Mouse (Mus musculus) MEL (cell line): ENCODE measurements around the gene Hagh. TPM values are rescaled to one million over a fixed set of nuclear protein-coding genes. Genes with fewer than 3 reads are reported as not detected.

Source experiments
- DNase-seq: peaks from one replicate; pipeline ENCODE4 v3.0.0; 2011; ENCODE audit warnings: low read depth, low spot score
- H3K27ac ChIP-seq: 2 replicates; pipeline ENCODE4 v1.5.1; 2012; ENCODE audit warnings: low read depth, mild to moderate bottlenecking, control low read depth, low read length, moderate library complexity; ENCODE audit not compliant: control insufficient read depth
- H3K27me3 ChIP-seq, 2 experiments: fragments of 150-350 bp in 1 of 2; sonication (generic) in 1 of 2; 2 replicates each; pipeline ENCODE4 v1.6.1; 2012; ENCODE audit warnings: low read length in 2 of 2, mild to moderate bottlenecking in 2 of 2, improper control_type of control experiment in 1 of 2, moderate library complexity in 1 of 2; ENCODE audit not compliant: insufficient read depth in 2 of 2, control insufficient read depth in 1 of 2
- H3K36me3 ChIP-seq, 2 experiments: 2 replicates each; pipeline ENCODE4 v1.6.1; 2012 to 2014; ENCODE audit warnings: low read length in 2 of 2, improper control_type of control experiment in 1 of 2, inconsistent platforms in 1 of 2, mild to moderate bottlenecking in 1 of 2; ENCODE audit not compliant: insufficient read depth in 2 of 2, control insufficient read depth in 1 of 2
- H3K4me1 ChIP-seq, 2 experiments: fragments of 150-350 bp in 1 of 2; sonication (generic) in 1 of 2; 2 replicates each; pipeline ENCODE4 v1.6.1; 2012; ENCODE audit warnings: low read length in 2 of 2, improper control_type of control experiment in 1 of 2, mild to moderate bottlenecking in 1 of 2; ENCODE audit not compliant: insufficient read depth in 2 of 2, control insufficient read depth in 1 of 2
- H3K4me3 ChIP-seq, 2 experiments: fragments of 150-350 bp in 1 of 2; sonication (generic) in 1 of 2; 2 replicates each; pipeline ENCODE4 v1.5.1; 2012; ENCODE audit warnings: low read depth in 2 of 2, low read length in 2 of 2, mild to moderate bottlenecking in 2 of 2, moderate library complexity in 2 of 2, control low read depth in 1 of 2, improper control_type of control experiment in 1 of 2; ENCODE audit not compliant: control insufficient read depth in 1 of 2, insufficient read depth in 1 of 2
- H3K79me2 ChIP-seq: 2 replicates; pipeline ENCODE4 v1.6.1; 2012; ENCODE audit warnings: mild to moderate bottlenecking, low read length, moderate library complexity; ENCODE audit not compliant: control insufficient read depth, poor library complexity, insufficient read depth
- H3K9ac ChIP-seq: 2 replicates; pipeline ENCODE4 v1.6.1; 2012; ENCODE audit warnings: low read depth, mild to moderate bottlenecking, control low read depth, low read length, moderate library complexity; ENCODE audit not compliant: control insufficient read depth, poor library complexity, severe bottlenecking
- H3K9me3 ChIP-seq: fragments of 150-350 bp; sonication (generic); replicated peaks from 2 replicates; pipeline ENCODE4 v1.6.1; 2012; ENCODE audit warnings: mild to moderate bottlenecking, low read length, improper control_type of control experiment, moderate library complexity; ENCODE audit not compliant: insufficient read depth
- CTCF ChIP-seq, 3 experiments: IDR thresholded peaks in 2 of 3; conservative IDR thresholded peaks in 1 of 3; 2 replicates each; pipeline ENCODE4 v1.5.1; 2011 to 2012; ENCODE audit warnings: low read length in 3 of 3, low read depth in 2 of 3, mild to moderate bottlenecking in 2 of 3, improper control_type of control experiment in 1 of 3, inconsistent platforms in 1 of 3, mixed read lengths in 1 of 3, moderate library complexity in 1 of 3; ENCODE audit not compliant: control insufficient read depth in 1 of 3, insufficient read depth in 1 of 3, poor library complexity in 1 of 3, severe bottlenecking in 1 of 3
- ELF1 ChIP-seq: IDR thresholded peaks from 2 replicates; pipeline ENCODE4 v1.6.1; 2014; ENCODE audit warnings: low read depth, mild to moderate bottlenecking, inconsistent platforms, low read length, improper control_type of control experiment, moderate library complexity
- EP300 ChIP-seq, 2 experiments: IDR thresholded peaks; 2 replicates each; pipeline ENCODE4 v1.6.1; 2011; ENCODE audit warnings: improper control_type of control experiment in 2 of 2, low read length in 2 of 2, low read depth in 1 of 2, mild to moderate bottlenecking in 1 of 2
- GABPA ChIP-seq: IDR thresholded peaks from 2 replicates; pipeline ENCODE4 v1.6.1; 2012; ENCODE audit warnings: low read depth, mild to moderate bottlenecking, inconsistent platforms, low read length, improper control_type of control experiment, moderate library complexity
- GATA1 ChIP-seq: IDR thresholded peaks from 2 replicates; pipeline ENCODE4 v1.6.1; 2011; ENCODE audit warnings: low read depth, low read length, improper control_type of control experiment
- JUND ChIP-seq: IDR thresholded peaks from 2 replicates; pipeline ENCODE4 v1.6.1; 2011; ENCODE audit warnings: low read depth, mild to moderate bottlenecking, improper control_type of control experiment, low read length
- MAX ChIP-seq: IDR thresholded peaks from 2 replicates; pipeline ENCODE4 v1.6.1; 2011; ENCODE audit warnings: low read length, improper control_type of control experiment
- MAZ ChIP-seq: IDR thresholded peaks from 2 replicates; pipeline ENCODE4 v1.6.1; 2012; ENCODE audit warnings: low read depth, mild to moderate bottlenecking, inconsistent platforms, low read length, improper control_type of control experiment
- MXI1 ChIP-seq: IDR thresholded peaks from 2 replicates; pipeline ENCODE4 v1.6.1; 2011; ENCODE audit warnings: mild to moderate bottlenecking, low read depth, low read length, improper control_type of control experiment
- POLR2A ChIP-seq, 2 experiments: IDR thresholded peaks; 2 replicates each; pipeline ENCODE4 v1.6.1; 2011 to 2012; ENCODE audit warnings: low read length in 2 of 2, mild to moderate bottlenecking in 2 of 2, control low read depth in 1 of 2, improper control_type of control experiment in 1 of 2, low read depth in 1 of 2, moderate library complexity in 1 of 2; ENCODE audit not compliant: control insufficient read depth in 1 of 2, insufficient read depth in 1 of 2, poor library complexity in 1 of 2
- RAD21 ChIP-seq: IDR thresholded peaks from 2 replicates; pipeline ENCODE4 v1.6.1; 2011; ENCODE audit warnings: mild to moderate bottlenecking, low read depth, low read length, improper control_type of control experiment
- SIN3A ChIP-seq: IDR thresholded peaks from 2 replicates; pipeline ENCODE4 v1.6.1; 2012; ENCODE audit warnings: low read length, improper control_type of control experiment, inconsistent platforms
- SMC3 ChIP-seq: IDR thresholded peaks from 2 replicates; pipeline ENCODE4 v1.6.1; 2011; ENCODE audit warnings: low read depth, low read length, improper control_type of control experiment
- TBP ChIP-seq: IDR thresholded peaks from 2 replicates; pipeline ENCODE4 v1.8.0; 2011; ENCODE audit warnings: low read depth, low read length, improper control_type of control experiment
- USF2 ChIP-seq, 2 experiments: IDR thresholded peaks; 2 replicates each; pipeline ENCODE4 v1.6.1; 2011 to 2012; ENCODE audit warnings: improper control_type of control experiment in 2 of 2, low read length in 2 of 2, borderline replicate concordance in 1 of 2, inconsistent platforms in 1 of 2, low read depth in 1 of 2, mild to moderate bottlenecking in 1 of 2; ENCODE audit not compliant: insufficient read depth in 1 of 2
- ZC3H11A ChIP-seq: IDR thresholded peaks from 2 replicates; pipeline ENCODE4 v1.6.1; 2012; ENCODE audit warnings: low read depth, mild to moderate bottlenecking, inconsistent platforms, low read length, improper control_type of control experiment
- ZMIZ1 ChIP-seq: IDR thresholded peaks from 2 replicates; pipeline ENCODE4 v1.6.1; 2012; ENCODE audit warnings: low read depth, mild to moderate bottlenecking, inconsistent platforms, low read length, improper control_type of control experiment, moderate library complexity
- polyA plus RNA-seq, 2 experiments: library from polyadenylated mRNA; stranded (reverse) in 1 of 2; unstranded in 1 of 2; fragments of >175 nt in 1 of 2; fragments of >200 nt in 1 of 2; gene quantifications; 2 replicates each; pipeline versions ENCODE4 v1.2.1 to v1.2.4; 2012; ENCODE audit warnings: low replicate concordance in 2 of 2, low read depth in 1 of 2; ENCODE audit not compliant: insufficient read length in 2 of 2, insufficient read depth in 1 of 2, missing spikeins in 1 of 2
- total RNA-seq: library from RNA; depleted of rRNA; stranded (reverse); fragments of 300-350 nt; gene quantifications from 2 replicates; pipeline ENCODE4 v1.2.3, GENCODE M21; 2012

Hagh gene
- total and polyA plus RNA-seq, 3 experiments: 37.5 to 49.6 TPM; not detected in 1

DNA sequence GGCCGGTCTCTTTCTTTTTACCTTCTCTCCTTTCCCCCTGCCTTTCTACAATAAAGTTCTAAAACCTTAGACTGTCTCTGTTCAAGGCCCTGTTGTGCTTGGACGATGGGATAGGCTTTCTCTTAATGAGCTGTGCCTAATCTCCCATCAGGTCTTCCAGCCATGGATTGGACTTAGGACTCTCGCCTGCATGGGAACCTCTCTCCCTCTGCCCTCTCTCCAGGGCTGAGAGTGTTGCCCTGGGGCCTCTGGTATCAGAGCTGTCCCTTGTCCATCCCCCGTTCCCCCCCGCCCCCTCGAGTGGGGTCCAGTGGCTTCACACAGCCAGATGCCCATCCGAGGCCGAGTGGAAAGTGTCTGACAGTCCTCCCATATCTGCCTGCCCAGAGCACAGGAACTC lies 35.0 kb downstream of the Hagh start:
- Histone ChIP-seq H3K9ac (no peak overlapping the region), H3K9me3 (no peaks in the 10 kb centered on the region), H3K4me1 (no peaks in the 10 kb centered on the region), H3K27ac (no peak overlapping the region), H3K79me2 (no peaks in the 10 kb centered on the region), H3K4me3 (no peak overlapping the region), H3K36me3 (no peaks in the 10 kb centered on the region), H3K27me3 (peaks cover 1 to 2% of the 10 kb centered on the region in 2 experiments; a peak in 3 of 4 replicates)
- no peak for DNase-seq
- TF ChIP-seq ZMIZ1: no peak
- TF ChIP-seq USF2 (IDR thresholded peaks at IDR 0.05; ENCODE audit: borderline replicate concordance in 1 of 2, insufficient read depth in 1 of 2, low read depth in 1 of 2, low read length in 2 of 2): no peak
- TF ChIP-seq GABPA: no peak
- no peak for TF ChIP-seq MAX
- no peak for TF ChIP-seq GATA1

DNA sequence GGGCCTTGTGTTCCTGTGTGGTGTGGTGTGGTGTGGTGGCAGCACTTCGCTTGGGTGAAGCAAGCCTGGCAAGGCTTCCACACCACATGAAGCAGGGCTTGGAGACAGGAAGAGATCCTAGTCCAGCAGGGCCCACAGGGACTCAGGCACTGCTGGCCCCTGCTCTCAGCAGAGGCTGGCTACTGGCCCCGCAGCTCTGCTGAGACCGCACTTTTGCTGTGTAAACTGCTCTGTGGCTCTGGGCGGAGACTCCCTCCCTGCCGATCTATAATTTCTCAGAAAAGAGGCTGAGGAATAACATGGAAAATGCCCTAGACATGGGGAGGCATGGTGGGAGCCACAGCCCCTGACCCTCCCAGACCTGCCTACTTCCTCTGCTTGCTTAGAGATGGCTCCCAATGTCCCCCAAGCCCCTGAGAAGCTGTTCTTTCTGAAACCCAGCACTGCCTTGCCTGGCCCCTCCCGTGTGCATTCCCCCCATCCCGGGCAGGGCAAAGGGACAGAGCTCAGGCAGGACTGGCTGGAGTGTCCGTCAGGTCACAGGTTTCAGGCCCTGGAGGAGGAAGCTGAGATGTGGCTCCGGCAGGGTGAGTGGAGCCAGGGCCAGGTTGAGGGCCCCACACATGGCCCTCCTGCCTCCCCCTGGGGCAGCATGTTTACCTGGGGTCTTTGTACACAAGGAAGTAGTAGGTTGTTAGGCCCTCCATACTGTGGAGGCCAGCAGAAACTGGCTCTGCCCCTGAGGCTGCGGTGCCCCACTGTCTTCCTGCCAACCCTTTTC lies 37.6 kb downstream of the Hagh start:
- Histone ChIP-seq H3K36me3 (no peaks in the 10 kb centered on the region; a peak in 1 of 4 replicates), H3K79me2 (no peaks in the 10 kb centered on the region), H3K4me1 (no peaks in the 10 kb centered on the region), H3K9me3 (no peaks in the 10 kb centered on the region), H3K9ac (no peak overlapping the region), H3K4me3 (no peak overlapping the region), H3K27me3 (peaks cover 1 to 2% of the 10 kb centered on the region in 2 experiments; a peak in 3 of 4 replicates), H3K27ac (no peak overlapping the region)
- no peak for DNase-seq
- TF ChIP-seq ZC3H11A (no peak), SIN3A (no peak), SMC3 (no peak), MXI1 (no peak), EP300 (IDR thresholded peaks at IDR 0.05; ENCODE audit: low read depth in 1 of 2, low read length in 2 of 2) (no peak), MAZ (no peak), ELF1 (no peak), TBP (no peak), RAD21 (no peak), POLR2A (IDR thresholded peaks at IDR 0.05; ENCODE audit: control insufficient read depth in 1 of 2, insufficient read depth in 1 of 2, low read depth in 1 of 2, low read length in 2 of 2, poor library complexity in 1 of 2) (no peak), JUND (no peak), GABPA (no peak), CTCF (IDR thresholded peaks at IDR 0.05 in 2 of 3, conservative IDR thresholded peaks at IDR 0.05 in 1 of 3; ENCODE audit: control insufficient read depth in 1 of 3, insufficient read depth in 1 of 3, low read depth in 2 of 3, low read length in 3 of 3, poor library complexity in 1 of 3, severe bottlenecking in 1 of 3) (no peak), ZMIZ1 (no peak), GATA1 (no peak)
